Mouse (Mus musculus) MEL (cell line): ENCODE results near the gene Lingo1. TPM values are rescaled to one million over a fixed set of nuclear protein-coding genes. Genes with fewer than 3 reads are reported as not detected.

ENCODE experiments used
- DNase-seq: peaks from one replicate; pipeline ENCODE4 v3.0.0; 2011; ENCODE audit warnings: low read depth, low spot score
- H3K27ac ChIP-seq: 2 replicates; pipeline ENCODE4 v1.5.1; 2012; ENCODE audit warnings: low read depth, mild to moderate bottlenecking, control low read depth, low read length, moderate library complexity; ENCODE audit not compliant: control insufficient read depth
- H3K27me3 ChIP-seq, 2 experiments: fragments of 150-350 bp in 1 of 2; sonication (generic) in 1 of 2; 2 replicates each; pipeline ENCODE4 v1.6.1; 2012; ENCODE audit warnings: low read length in 2 of 2, mild to moderate bottlenecking in 2 of 2, improper control_type of control experiment in 1 of 2, moderate library complexity in 1 of 2; ENCODE audit not compliant: insufficient read depth in 2 of 2, control insufficient read depth in 1 of 2
- H3K36me3 ChIP-seq, 2 experiments: 2 replicates each; pipeline ENCODE4 v1.6.1; 2012 to 2014; ENCODE audit warnings: low read length in 2 of 2, improper control_type of control experiment in 1 of 2, inconsistent platforms in 1 of 2, mild to moderate bottlenecking in 1 of 2; ENCODE audit not compliant: insufficient read depth in 2 of 2, control insufficient read depth in 1 of 2
- H3K4me1 ChIP-seq, 2 experiments: fragments of 150-350 bp in 1 of 2; sonication (generic) in 1 of 2; 2 replicates each; pipeline ENCODE4 v1.6.1; 2012; ENCODE audit warnings: low read length in 2 of 2, improper control_type of control experiment in 1 of 2, mild to moderate bottlenecking in 1 of 2; ENCODE audit not compliant: insufficient read depth in 2 of 2, control insufficient read depth in 1 of 2
- H3K4me3 ChIP-seq, 2 experiments: fragments of 150-350 bp in 1 of 2; sonication (generic) in 1 of 2; 2 replicates each; pipeline ENCODE4 v1.5.1; 2012; ENCODE audit warnings: low read depth in 2 of 2, low read length in 2 of 2, mild to moderate bottlenecking in 2 of 2, moderate library complexity in 2 of 2, control low read depth in 1 of 2, improper control_type of control experiment in 1 of 2; ENCODE audit not compliant: control insufficient read depth in 1 of 2, insufficient read depth in 1 of 2
- H3K79me2 ChIP-seq: 2 replicates; pipeline ENCODE4 v1.6.1; 2012; ENCODE audit warnings: mild to moderate bottlenecking, low read length, moderate library complexity; ENCODE audit not compliant: control insufficient read depth, poor library complexity, insufficient read depth
- H3K9ac ChIP-seq: 2 replicates; pipeline ENCODE4 v1.6.1; 2012; ENCODE audit warnings: low read depth, mild to moderate bottlenecking, control low read depth, low read length, moderate library complexity; ENCODE audit not compliant: control insufficient read depth, poor library complexity, severe bottlenecking
- H3K9me3 ChIP-seq: fragments of 150-350 bp; sonication (generic); replicated peaks from 2 replicates; pipeline ENCODE4 v1.6.1; 2012; ENCODE audit warnings: mild to moderate bottlenecking, low read length, improper control_type of control experiment, moderate library complexity; ENCODE audit not compliant: insufficient read depth
- BHLHE40 ChIP-seq: IDR thresholded peaks from 2 replicates; pipeline ENCODE4 v1.6.1; 2012; ENCODE audit warnings: low read depth, mild to moderate bottlenecking, inconsistent platforms, low read length, improper control_type of control experiment, borderline replicate concordance
- E2F4 ChIP-seq: IDR thresholded peaks from 2 replicates; pipeline ENCODE4 v1.6.1; 2011; ENCODE audit warnings: low read depth, low read length, improper control_type of control experiment, borderline replicate concordance
- ETS1 ChIP-seq: IDR thresholded peaks from 2 replicates; pipeline ENCODE4 v1.6.1; 2012; ENCODE audit warnings: low read depth, mild to moderate bottlenecking, inconsistent platforms, low read length, improper control_type of control experiment, moderate library complexity
- GABPA ChIP-seq: IDR thresholded peaks from 2 replicates; pipeline ENCODE4 v1.6.1; 2012; ENCODE audit warnings: low read depth, mild to moderate bottlenecking, inconsistent platforms, low read length, improper control_type of control experiment, moderate library complexity
- HCFC1 ChIP-seq: IDR thresholded peaks from 2 replicates; pipeline ENCODE4 v1.6.1; 2012; ENCODE audit warnings: low read depth, mild to moderate bottlenecking, inconsistent platforms, low read length, improper control_type of control experiment, moderate library complexity
- JUND ChIP-seq: IDR thresholded peaks from 2 replicates; pipeline ENCODE4 v1.6.1; 2011; ENCODE audit warnings: low read depth, mild to moderate bottlenecking, improper control_type of control experiment, low read length
- MAX ChIP-seq: IDR thresholded peaks from 2 replicates; pipeline ENCODE4 v1.6.1; 2011; ENCODE audit warnings: low read length, improper control_type of control experiment
- MAZ ChIP-seq: IDR thresholded peaks from 2 replicates; pipeline ENCODE4 v1.6.1; 2012; ENCODE audit warnings: low read depth, mild to moderate bottlenecking, inconsistent platforms, low read length, improper control_type of control experiment
- MEF2A ChIP-seq: IDR thresholded peaks from 2 replicates; pipeline ENCODE4 v1.6.1; 2014; ENCODE audit warnings: low read depth, mild to moderate bottlenecking, inconsistent platforms, low read length, improper control_type of control experiment; ENCODE audit not compliant: poor library complexity, insufficient replicate concordance, severe bottlenecking; ENCODE audit errors: extremely low read depth
- MXI1 ChIP-seq: IDR thresholded peaks from 2 replicates; pipeline ENCODE4 v1.6.1; 2011; ENCODE audit warnings: mild to moderate bottlenecking, low read depth, low read length, improper control_type of control experiment
- NELFE ChIP-seq: IDR thresholded peaks from 2 replicates; pipeline ENCODE4 v1.6.1; 2011; ENCODE audit warnings: low read depth, low read length, improper control_type of control experiment
- POLR2A ChIP-seq, 2 experiments: IDR thresholded peaks; 2 replicates each; pipeline ENCODE4 v1.6.1; 2011 to 2012; ENCODE audit warnings: low read length in 2 of 2, mild to moderate bottlenecking in 2 of 2, control low read depth in 1 of 2, improper control_type of control experiment in 1 of 2, low read depth in 1 of 2, moderate library complexity in 1 of 2; ENCODE audit not compliant: control insufficient read depth in 1 of 2, insufficient read depth in 1 of 2, poor library complexity in 1 of 2
- POLR2AphosphoS2 ChIP-seq: IDR thresholded peaks from 2 replicates; pipeline ENCODE4 v1.6.1; 2011; ENCODE audit warnings: low read length, improper control_type of control experiment
- RAD21 ChIP-seq: IDR thresholded peaks from 2 replicates; pipeline ENCODE4 v1.6.1; 2011; ENCODE audit warnings: mild to moderate bottlenecking, low read depth, low read length, improper control_type of control experiment
- SMC3 ChIP-seq: IDR thresholded peaks from 2 replicates; pipeline ENCODE4 v1.6.1; 2011; ENCODE audit warnings: low read depth, low read length, improper control_type of control experiment
- UBTF ChIP-seq: IDR thresholded peaks from 2 replicates; pipeline ENCODE4 v1.6.1; 2012; ENCODE audit warnings: low read depth, mild to moderate bottlenecking, inconsistent platforms, low read length, improper control_type of control experiment, moderate library complexity, borderline replicate concordance; ENCODE audit not compliant: insufficient read depth
- ZC3H11A ChIP-seq: IDR thresholded peaks from 2 replicates; pipeline ENCODE4 v1.6.1; 2012; ENCODE audit warnings: low read depth, mild to moderate bottlenecking, inconsistent platforms, low read length, improper control_type of control experiment
- ZKSCAN1 ChIP-seq: IDR thresholded peaks from 2 replicates; pipeline ENCODE4 v1.6.1; 2012; ENCODE audit warnings: low read depth, mild to moderate bottlenecking, inconsistent platforms, low read length, improper control_type of control experiment, moderate library complexity
- ZMIZ1 ChIP-seq: IDR thresholded peaks from 2 replicates; pipeline ENCODE4 v1.6.1; 2012; ENCODE audit warnings: low read depth, mild to moderate bottlenecking, inconsistent platforms, low read length, improper control_type of control experiment, moderate library complexity
- ZNF384 ChIP-seq: IDR thresholded peaks from 2 replicates; pipeline ENCODE4 v1.6.1; 2012; ENCODE audit warnings: low read depth, mild to moderate bottlenecking, inconsistent platforms, low read length, improper control_type of control experiment
- polyA plus RNA-seq, 2 experiments: library from polyadenylated mRNA; stranded (reverse) in 1 of 2; unstranded in 1 of 2; fragments of >175 nt in 1 of 2; fragments of >200 nt in 1 of 2; gene quantifications; 2 replicates each; pipeline versions ENCODE4 v1.2.1 to v1.2.4; 2012; ENCODE audit warnings: low replicate concordance in 2 of 2, low read depth in 1 of 2; ENCODE audit not compliant: insufficient read length in 2 of 2, insufficient read depth in 1 of 2, missing spikeins in 1 of 2
- total RNA-seq: library from RNA; depleted of rRNA; stranded (reverse); fragments of 300-350 nt; gene quantifications from 2 replicates; pipeline ENCODE4 v1.2.3, GENCODE M21; 2012

The Lingo1 gene
- total and polyA plus RNA-seq, 3 experiments = not detected

DNA sequence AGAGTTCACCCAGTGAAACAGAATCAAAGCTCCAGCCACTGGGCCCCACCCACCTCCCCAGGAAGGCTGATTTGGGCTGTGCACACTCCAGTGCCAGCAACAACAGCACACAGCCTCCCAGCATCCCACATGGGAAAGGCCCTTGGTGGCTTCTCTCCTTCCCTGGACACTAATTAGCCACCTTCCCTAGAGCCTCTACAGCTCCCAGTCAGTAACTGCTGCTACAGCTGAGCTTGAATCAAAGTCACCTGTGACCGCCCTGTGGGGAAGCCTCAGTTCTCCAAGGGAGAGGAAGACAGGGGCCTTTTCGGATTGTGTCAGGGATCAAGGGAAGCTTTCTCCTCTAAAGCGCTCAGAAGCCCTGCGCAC, 49.4 kb downstream of the Lingo1 start:
- Histone ChIP-seq H3K9ac (no peak overlapping the region), H3K27ac (no peak overlapping the region)
- TF ChIP-seq GABPA (no peak), POLR2AphosphoS2 (no peak), MAZ (no peak), HCFC1 (no peak), BHLHE40 (no peak), ZC3H11A (no peak), RAD21 (no peak), JUND (no peak), NELFE (no peak), UBTF (no peak)
- TF ChIP-seq, all 39 proteins: peak for 0
- H3K4me1 ChIP-seq = no peaks in the 10 kb centered on the region
- no peaks in the 10 kb centered on the region for H3K9me3 ChIP-seq
- H3K27me3 ChIP-seq = no peaks in the 10 kb centered on the region; a peak in 1 of 4 replicates
- no peaks in the 10 kb centered on the region for H3K79me2 ChIP-seq
- no peak for DNase-seq
- H3K36me3 ChIP-seq = no peaks in the 10 kb centered on the region
- H3K4me3 ChIP-seq = no peak overlapping the region

DNA sequence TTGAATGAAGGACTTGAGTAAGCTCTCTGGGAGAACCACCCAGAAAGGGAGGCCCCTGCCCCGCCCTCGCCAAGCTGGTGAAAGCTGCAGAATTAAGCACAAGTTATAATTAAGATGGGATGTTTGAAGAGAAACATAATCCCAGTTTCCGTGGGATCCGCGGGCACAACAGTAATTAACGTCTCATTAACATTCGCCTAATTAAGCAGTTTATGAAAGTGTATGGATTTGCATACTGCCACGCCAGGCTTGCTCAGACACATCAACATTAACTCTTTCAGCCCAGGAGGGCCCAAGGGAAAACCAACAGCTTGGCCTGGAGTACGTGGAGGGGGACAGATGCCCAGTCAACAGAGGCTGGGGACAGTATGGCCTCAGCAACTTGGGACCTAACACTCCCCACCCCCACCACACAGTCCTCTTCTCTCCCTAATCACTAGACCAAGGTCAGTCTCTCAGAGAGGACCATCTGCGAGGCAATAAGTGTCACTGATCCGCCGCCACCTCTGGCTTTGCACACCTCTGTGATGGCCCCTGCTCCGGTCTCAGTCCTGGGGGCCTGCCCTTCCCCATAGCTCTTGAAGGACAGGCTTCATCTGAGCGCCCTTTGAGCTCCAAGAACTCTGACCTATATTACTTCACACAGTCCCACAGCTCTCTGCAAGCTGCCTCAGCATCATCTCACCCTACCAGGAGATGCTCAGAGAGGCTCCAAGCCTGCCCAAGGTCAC, 49.9 kb downstream of the Lingo1 start:
- no peaks in the 10 kb centered on the region for H3K36me3 ChIP-seq
- no peak overlapping the region for H3K4me3 ChIP-seq
- no peaks in the 10 kb centered on the region for H3K79me2 ChIP-seq
- no peak for DNase-seq
- no peak for TF ChIP-seq ZKSCAN1
- TF ChIP-seq SMC3 = no peak
- no peak for TF ChIP-seq POLR2A (IDR thresholded peaks at IDR 0.05; ENCODE audit: control insufficient read depth in 1 of 2, insufficient read depth in 1 of 2, low read depth in 1 of 2, low read length in 2 of 2, poor library complexity in 1 of 2)
- TF ChIP-seq ZMIZ1 = no peak
- no peak for TF ChIP-seq ZC3H11A
- TF ChIP-seq ETS1 = no peak
- TF ChIP-seq MXI1 = no peak
- no peak for TF ChIP-seq GABPA
- no peak for TF ChIP-seq MAX
- TF ChIP-seq RAD21 = no peak
- no peak for TF ChIP-seq E2F4
- no peak for TF ChIP-seq ZNF384
- TF ChIP-seq MEF2A = no peak
- H3K4me1 ChIP-seq = no peaks in the 10 kb centered on the region
- no peaks in the 10 kb centered on the region for H3K9me3 ChIP-seq
- H3K27me3 ChIP-seq = no peaks in the 10 kb centered on the region; a peak in 1 of 4 replicates
- H3K9ac ChIP-seq = no peak overlapping the region
- no peak overlapping the region for H3K27ac ChIP-seq
